Mouse (Mus musculus) kidney, embryonic 15.5 days (tissue): ENCODE measurements around the gene Slc35b1. TPM values are rescaled to one million over a fixed set of nuclear protein-coding genes. Genes with fewer than 3 reads are reported as not detected.
"Not testable (repeated sequence)": the region's sequence is repeated elsewhere in the genome, so short reads cannot be mapped to it uniquely, and the experiment has no call there.

Experiments used
- ATAC-seq: fragments of 200-750 bp; cut with Nextera tagmentation; replicated peaks from 2 replicates; pipeline ENCODE4 v1.8.0; 2017; ENCODE audit warnings: moderate TSS enrichment; ENCODE audit not compliant: low FRiP score
- H3K27ac ChIP-seq: fragments of 300-500 bp; sonication (generic); 2 replicates; pipeline ENCODE4 v1.5.1; 2015; ENCODE audit warnings: mild to moderate bottlenecking, inconsistent platforms
- H3K27me3 ChIP-seq: fragments of 300-500 bp; sonication (generic); 2 replicates; pipeline ENCODE4 v1.6.1; 2015; ENCODE audit warnings: inconsistent platforms
- H3K36me3 ChIP-seq: fragments of 300-500 bp; sonication (generic); 2 replicates; pipeline ENCODE4 v1.6.1; 2015; ENCODE audit warnings: inconsistent platforms
- H3K4me1 ChIP-seq: fragments of 300-500 bp; sonication (generic); 2 replicates; pipeline ENCODE4 v1.6.1; 2015; ENCODE audit warnings: inconsistent platforms
- H3K4me2 ChIP-seq: fragments of 300-500 bp; sonication (generic); 2 replicates; pipeline ENCODE4 v1.6.1; 2015; ENCODE audit warnings: moderate library complexity, mild to moderate bottlenecking, inconsistent platforms
- H3K4me3 ChIP-seq: fragments of 300-500 bp; sonication (generic); replicated peaks from 2 replicates; pipeline ENCODE4 v1.5.1; 2015; ENCODE audit warnings: mild to moderate bottlenecking, inconsistent platforms
- H3K9ac ChIP-seq: fragments of 300-500 bp; sonication (generic); 2 replicates; pipeline ENCODE4 v1.6.1; 2015; ENCODE audit warnings: mild to moderate bottlenecking, inconsistent platforms
- H3K9me3 ChIP-seq: fragments of 300-500 bp; sonication (generic); replicated peaks from 2 replicates; pipeline ENCODE4 v1.6.1; 2016; ENCODE audit warnings: inconsistent platforms
- WGBS: fragments of 180-500 bp; shearing (Covaris S2); methylation state at CpG from one replicate; pipeline ENCODE4 v1.1.7; 2015; ENCODE audit warnings: mixed read lengths; 5-methylcytosine and 5-hydroxymethylcytosine counted together
- polyA plus RNA-seq: library from polyadenylated mRNA; unstranded; fragments of >200 nt; fragmentation: Nextera tagmentation; extraction: Ambion mirVana; gene quantifications from 2 replicates; pipeline ENCODE4 v1.2.1, GENCODE M21; 2015

Gene Slc35b1
- polyA plus RNA-seq, 1 experiment from 2014 or later, result 92.8 TPM

DNA sequence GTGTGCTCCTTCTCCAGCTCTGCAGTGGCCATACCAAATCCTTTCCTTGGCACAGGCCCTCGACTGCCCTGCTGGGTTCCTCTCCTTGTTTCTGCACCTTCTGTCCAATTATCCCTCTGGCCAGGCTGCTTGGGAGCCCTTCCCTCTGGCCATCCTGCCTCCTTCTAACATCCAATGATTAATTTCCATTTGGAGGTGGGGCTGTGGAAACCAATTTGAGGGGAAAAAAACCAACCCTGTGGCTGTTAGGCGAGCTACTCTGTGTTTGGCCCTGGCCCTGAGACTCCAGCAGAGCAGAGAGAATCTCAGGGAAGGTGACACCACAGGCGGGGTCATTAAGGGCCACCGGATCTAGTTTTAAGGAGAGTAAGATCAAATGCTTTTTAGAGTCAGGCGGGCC lies 17.7 kb downstream of the Slc35b1 start:
- peaks cover 7% of the 10 kb centered on the region; the same call in 1 of the 2 replicates for H3K27me3 ChIP-seq
- no peak overlapping the region for H3K4me2 ChIP-seq
- no peaks in the 10 kb centered on the region for H3K36me3 ChIP-seq
- no peak overlapping the region for H3K4me3 ChIP-seq
- 6% methylated on average over 5 of the region's 5 CpGs for WGBS
- 0 out of 2 replicates have a peak overlapping the region, but pooled peaks have one; percentile 24 for H3K27ac ChIP-seq
- H3K9me3 ChIP-seq, result no peaks in the 10 kb centered on the region
- ATAC-seq, result no peak; the same call in 1 of the 2 replicates
- H3K4me1 ChIP-seq, result peaks cover 22% of the 10 kb centered on the region
- no peak overlapping the region for H3K9ac ChIP-seq

DNA sequence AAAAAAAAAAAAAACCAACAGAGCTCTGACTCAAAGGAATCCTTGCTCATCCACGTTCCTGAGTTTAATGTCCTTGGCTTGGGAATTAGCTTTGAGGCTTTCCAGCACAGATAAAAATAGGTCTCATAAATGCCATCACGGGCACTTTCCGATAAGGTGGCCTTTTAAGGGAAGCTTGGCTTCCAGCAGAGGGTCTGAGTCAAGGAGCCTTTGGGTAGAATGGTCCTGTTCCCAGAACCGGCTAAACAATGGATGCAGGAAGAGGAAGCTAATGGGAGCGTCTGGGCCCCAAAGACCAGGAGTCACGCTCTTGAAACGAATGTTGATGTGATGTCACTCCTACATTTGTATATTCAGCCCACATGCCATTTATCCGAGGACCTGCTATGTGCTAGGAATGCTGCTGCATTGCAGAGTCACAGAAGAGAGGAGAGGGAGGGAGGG lies 18.2 kb downstream of the Slc35b1 start:
- peak overlapping the region; percentile 63 for H3K27ac ChIP-seq
- WGBS, result 7% methylated on average over 8 of the region's 8 CpGs
- no peaks in the 10 kb centered on the region for H3K36me3 ChIP-seq
- no peak for ATAC-seq
- 0 out of 2 replicates have a peak overlapping the region, but pooled peaks have one; percentile 6 for H3K4me2 ChIP-seq
- peaks cover 7% of the 10 kb centered on the region; the same call in 1 of the 2 replicates for H3K27me3 ChIP-seq
- H3K9ac ChIP-seq, result no peak overlapping the region
- peaks cover 22% of the 10 kb centered on the region for H3K4me1 ChIP-seq
- H3K9me3 ChIP-seq, result no peaks in the 10 kb centered on the region
- H3K4me3 ChIP-seq, result no peak overlapping the region

DNA sequence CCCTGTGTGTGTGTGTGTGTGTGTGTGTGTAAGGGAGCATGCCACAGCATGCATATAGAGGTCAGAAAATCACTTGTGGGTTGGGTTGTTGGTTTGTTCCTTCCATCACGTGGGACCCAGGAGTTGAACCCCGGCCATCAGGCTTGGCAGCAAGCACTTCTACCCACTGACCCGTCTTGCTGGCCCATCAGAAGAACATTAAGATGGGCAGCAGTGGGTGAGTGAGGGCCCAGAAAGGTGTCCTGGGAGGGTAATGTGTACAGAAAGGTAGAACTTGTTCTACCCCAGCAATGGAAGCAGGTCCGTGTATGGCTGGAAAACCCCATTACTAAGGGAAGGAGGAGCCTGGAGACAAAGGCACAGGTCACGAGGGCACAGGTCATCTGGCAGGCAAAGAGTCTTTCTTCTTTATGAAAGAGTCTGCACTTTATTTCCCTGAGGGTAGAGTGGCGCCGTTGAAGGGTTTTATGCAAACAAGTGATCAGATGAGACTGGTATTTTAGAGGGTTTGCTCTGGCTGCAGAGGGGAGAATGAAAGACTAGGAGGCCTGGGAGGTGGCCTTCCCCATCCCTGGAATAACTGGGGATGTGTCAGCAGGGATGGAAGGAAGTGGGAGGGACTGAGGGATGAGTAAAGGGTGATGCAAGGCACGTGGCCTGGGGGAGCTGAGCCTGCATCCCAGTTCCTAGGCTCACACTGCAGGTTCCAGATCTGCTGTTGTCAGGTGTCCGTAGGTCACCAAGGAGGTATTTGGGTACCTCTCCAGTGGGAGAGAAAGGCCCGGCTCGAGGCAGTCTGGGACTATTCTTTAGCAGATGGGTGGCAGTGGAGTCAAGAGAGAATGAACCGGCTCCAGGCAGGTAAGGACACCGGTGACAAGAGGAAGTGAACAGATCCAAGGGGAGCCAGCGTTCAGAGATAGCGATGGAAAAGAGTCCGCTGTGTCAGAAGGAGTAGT lies 19.2 kb downstream of the Slc35b1 start:
- Histone ChIP-seq H3K9me3 (no peaks in the 10 kb centered on the region), H3K27ac (no peak overlapping the region)
- WGBS, result 78% methylated on average over 16 of the region's 16 CpGs

DNA sequence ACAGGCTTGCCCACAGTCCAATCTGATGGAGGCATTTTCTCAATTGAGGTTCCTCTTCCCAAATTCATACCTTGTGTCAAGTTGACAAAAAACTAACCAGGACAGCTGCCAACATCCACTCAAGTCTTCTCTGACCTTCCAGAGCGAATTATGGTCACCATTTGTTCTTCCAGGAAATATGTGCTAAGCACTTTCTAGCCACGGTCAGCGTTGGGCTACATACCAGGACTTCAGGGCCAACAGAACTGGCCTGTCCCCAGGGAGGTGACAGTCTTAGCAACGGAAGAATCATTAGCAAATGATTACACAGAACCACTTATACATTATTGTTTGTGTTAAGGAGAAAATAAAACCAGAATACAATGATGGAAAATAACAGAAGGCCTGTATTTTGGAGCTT lies 21.3 kb downstream of the Slc35b1 start:
- no peak overlapping the region for H3K27ac ChIP-seq
- H3K4me1 ChIP-seq, result peaks cover 19% of the 10 kb centered on the region
- ATAC-seq, result no peak
- H3K9me3 ChIP-seq, result no peaks in the 10 kb centered on the region
- no peaks in the 10 kb centered on the region for H3K27me3 ChIP-seq
- no peak overlapping the region for H3K4me2 ChIP-seq
- no peak overlapping the region for H3K4me3 ChIP-seq
- H3K36me3 ChIP-seq, result no peaks in the 10 kb centered on the region
- no peak overlapping the region for H3K9ac ChIP-seq
- WGBS, result 59% methylated on average over 4 of the region's 4 CpGs

More for the DNA sequence above, 19.2 kb downstream of the Slc35b1 start:
- ATAC-seq, result no peak
- no peaks in the 10 kb centered on the region for H3K36me3 ChIP-seq
- no peak overlapping the region for H3K9ac ChIP-seq
- no peak overlapping the region for H3K4me3 ChIP-seq
- H3K4me1 ChIP-seq, result peaks cover 19% of the 10 kb centered on the region
- H3K4me2 ChIP-seq, result no peak overlapping the region
- H3K27me3 ChIP-seq, result peaks cover 7% of the 10 kb centered on the region; the same call in 1 of the 2 replicates

DNA sequence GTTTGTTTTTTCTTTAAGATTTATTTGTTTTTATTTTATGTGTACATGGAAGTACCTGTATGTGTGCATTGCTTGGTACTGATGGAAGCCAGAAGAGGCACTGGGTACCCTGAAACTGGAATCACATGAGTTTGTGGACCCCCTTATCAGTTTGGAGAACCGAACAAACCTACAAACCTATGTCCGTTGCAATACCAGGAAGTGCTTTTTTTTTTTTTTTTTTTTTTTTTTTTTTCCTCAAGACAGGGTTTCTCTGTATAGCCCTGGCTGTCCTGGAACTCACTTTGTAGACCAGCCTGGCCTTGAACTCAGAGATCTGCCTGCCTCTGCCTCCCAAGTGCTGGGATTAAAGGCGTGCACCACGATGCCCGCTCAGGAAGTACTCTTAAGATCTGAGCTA lies 21.9 kb downstream of the Slc35b1 start:
- ATAC-seq, H3K9ac ChIP-seq, H3K4me2 ChIP-seq, H3K9me3 ChIP-seq, H3K27me3 ChIP-seq, H3K4me3 ChIP-seq, H3K27ac ChIP-seq, H3K36me3 ChIP-seq: not testable (repeated sequence)
- WGBS, result 83% methylated on average over 5 of the region's 5 CpGs
- H3K4me1 ChIP-seq, result peaks cover 19% of the 10 kb centered on the region

DNA sequence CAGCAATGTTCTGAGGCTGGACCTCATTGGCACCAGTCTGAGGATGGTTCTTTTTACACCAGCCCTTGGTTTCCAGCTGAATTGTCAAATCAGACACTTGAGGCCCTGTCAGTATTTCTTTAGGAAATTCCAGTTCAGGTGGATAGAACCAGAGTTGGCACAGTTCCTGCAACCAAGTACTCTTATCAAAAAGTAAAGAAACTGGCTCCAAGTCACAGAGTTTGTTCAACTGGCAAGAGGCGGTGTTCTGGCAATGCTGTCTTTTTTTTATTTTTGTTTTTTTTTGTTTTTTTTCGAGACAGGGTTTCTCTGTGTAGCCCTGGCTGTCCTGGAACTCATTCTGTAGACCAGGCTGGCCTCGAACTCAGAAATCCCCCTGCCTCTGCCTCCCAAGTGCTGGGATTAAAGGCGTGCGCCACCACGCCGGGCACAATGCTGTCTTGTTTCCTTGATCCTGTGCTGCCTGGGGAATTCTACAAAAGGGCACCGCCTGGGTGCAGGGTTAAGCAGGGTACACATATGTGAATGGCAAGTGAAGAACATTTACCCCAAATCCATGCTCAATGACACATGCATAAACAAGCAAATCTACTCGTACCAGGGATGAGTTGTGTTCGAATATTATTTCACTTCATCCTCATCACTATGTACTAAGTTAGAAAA lies 25.1 kb downstream of the Slc35b1 start:
- Histone ChIP-seq H3K27ac (no peak overlapping the region), H3K36me3 (no peaks in the 10 kb centered on the region), H3K4me2 (no peak overlapping the region), H3K4me1 (0 out of 2 replicates have a peak, but pooled peaks cover 3% of the 10 kb centered on the region), H3K9me3 (0 out of 2 replicates have a peak, but pooled peaks cover 4% of the 10 kb centered on the region), H3K4me3 (no peak overlapping the region), H3K9ac (no peak overlapping the region), H3K27me3 (no peaks in the 10 kb centered on the region)
- no peak for ATAC-seq
- 92% methylated on average over 10 of the region's 10 CpGs for whole genome bisulfite sequencing

DNA sequence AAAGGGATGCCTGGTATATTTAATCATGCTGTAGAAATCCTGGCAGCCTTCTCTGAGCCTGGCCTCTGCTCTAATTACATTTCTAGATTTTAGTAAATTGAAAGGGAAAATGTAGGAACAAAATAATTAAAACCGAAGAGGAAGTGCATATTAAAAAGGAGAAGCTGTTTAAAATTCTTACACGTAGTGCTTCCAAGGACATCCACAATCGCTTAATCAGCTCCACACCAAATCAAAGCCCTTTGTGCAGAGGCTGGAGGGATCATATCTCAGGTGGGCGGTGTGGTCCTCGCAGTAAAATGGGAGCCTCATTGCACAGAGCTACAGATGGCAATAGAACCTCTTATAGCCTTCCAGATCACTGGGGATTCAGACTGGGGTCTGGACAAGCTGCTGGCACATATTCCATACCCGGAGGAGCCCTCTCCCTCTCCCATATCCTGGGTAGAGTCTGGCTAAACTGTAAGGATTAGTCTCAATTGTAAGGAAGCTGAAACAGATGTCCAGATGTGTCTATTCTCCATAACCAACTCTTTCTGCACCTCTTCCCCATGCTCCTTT lies 27.0 kb downstream of the Slc35b1 start:
- ATAC-seq, result no peak
- no peak overlapping the region for H3K27ac ChIP-seq
- H3K4me3 ChIP-seq, result no peak overlapping the region
- no peaks in the 10 kb centered on the region for H3K36me3 ChIP-seq
- WGBS, result 63% methylated on average over 6 of the region's 6 CpGs
- H3K4me2 ChIP-seq, result no peak overlapping the region
- H3K4me1 ChIP-seq, result peaks cover 13% of the 10 kb centered on the region
- no peaks in the 10 kb centered on the region for H3K27me3 ChIP-seq
- H3K9ac ChIP-seq, result no peak overlapping the region
- H3K9me3 ChIP-seq, result 0 out of 2 replicates have a peak, but pooled peaks cover 4% of the 10 kb centered on the region

DNA sequence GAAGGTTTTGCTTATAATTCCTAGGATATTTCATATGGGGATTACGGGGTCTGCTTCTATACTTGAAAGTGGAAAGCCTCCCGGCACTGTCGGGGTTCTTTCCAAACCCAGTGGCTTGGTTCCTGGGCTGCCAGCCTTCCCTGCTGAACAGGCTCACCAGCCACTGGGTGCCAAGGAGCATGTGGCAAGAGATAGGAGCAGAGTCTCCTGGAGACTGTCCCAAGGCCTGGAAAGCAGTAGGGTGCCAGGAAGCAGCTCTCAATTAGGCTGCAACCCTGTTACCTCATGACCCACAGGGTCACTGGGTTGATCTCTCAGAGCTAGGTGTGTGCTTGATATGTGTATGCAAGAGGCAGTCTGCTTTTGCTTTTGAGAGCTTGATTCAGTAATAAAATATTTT lies 28.1 kb downstream of the Slc35b1 start:
- WGBS, result 89% methylated on average over 3 of the region's 3 CpGs
- peaks cover 13% of the 10 kb centered on the region for H3K4me1 ChIP-seq
- H3K9me3 ChIP-seq, result 0 out of 2 replicates have a peak, but pooled peaks cover 4% of the 10 kb centered on the region
- no peaks in the 10 kb centered on the region for H3K36me3 ChIP-seq
- no peak overlapping the region for H3K9ac ChIP-seq
- ATAC-seq, result no peak
- H3K4me3 ChIP-seq, result no peak overlapping the region
- H3K27ac ChIP-seq, result no peak overlapping the region
- no peak overlapping the region for H3K4me2 ChIP-seq
- H3K27me3 ChIP-seq, result no peaks in the 10 kb centered on the region

DNA sequence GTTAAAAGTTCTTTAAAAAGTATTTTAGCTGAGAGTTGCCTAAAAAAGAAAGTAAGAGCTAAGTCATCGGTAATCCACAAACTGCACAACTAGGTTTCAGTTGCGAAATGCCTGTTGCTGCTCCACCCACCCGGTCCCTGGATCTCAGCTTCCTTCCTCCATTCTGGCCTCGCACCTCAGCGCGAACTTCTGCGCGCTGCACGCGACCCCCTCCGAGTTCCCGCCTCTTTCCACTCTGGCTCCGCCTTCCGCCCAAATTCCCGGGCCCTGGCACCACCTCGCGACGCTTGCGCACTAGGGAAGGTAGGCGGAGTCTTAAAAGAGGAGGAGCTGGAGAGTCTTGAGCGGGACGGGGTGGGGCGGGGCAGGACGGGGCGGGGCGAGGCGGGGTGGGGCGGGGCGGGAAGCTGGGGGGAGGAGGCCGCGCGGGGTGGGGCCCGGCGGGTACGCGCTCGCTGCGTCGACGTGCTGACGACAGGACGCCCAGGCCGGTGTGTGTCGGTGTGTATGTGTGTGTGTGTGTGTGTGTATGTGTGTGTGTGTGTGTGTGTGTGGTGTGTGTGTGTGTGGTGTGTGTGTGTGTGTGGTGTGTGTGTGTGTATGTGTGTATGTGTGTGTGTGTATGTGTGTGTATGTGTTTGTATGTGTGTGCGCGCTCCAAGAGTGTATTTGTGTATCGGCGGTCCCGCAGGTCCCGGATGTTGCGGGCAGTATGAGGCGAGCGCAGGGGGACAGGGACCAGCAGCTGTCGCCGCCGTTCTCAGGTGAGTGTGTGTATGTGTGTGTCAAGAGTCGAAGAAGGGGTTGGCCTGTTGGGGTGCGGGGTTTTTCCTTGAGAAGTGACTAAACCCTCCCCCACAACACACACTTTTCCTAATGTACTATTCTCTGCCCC lies 29.4 kb downstream of the Slc35b1 start, which contains the start of gene Spop:
Spop (plus strand) TSS at position 440 of the 895 bp plus-strand sequence.
- Histone ChIP-seq H3K27me3 (no peaks in the 10 kb centered on the region), H3K9ac (peak within 1 kb of the TSS; percentile 60), H3K9me3 (0 out of 2 replicates have a peak, but pooled peaks cover 4% of the 10 kb centered on the region), H3K4me3 (peak within 1 kb of the TSS; percentile 69), H3K4me2 (peak within 1 kb of the TSS; percentile 80), H3K4me1 (peaks cover 13% of the 10 kb centered on the region), H3K27ac (peak within 1 kb of the TSS; percentile 96), H3K36me3 (peaks cover 2% of the 10 kb centered on the region; the same call in 1 of the 2 replicates)
- peak; percentile 88 for ATAC-seq
- WGBS, result 3% methylated on average over 53 of the region's 58 CpGs

DNA sequence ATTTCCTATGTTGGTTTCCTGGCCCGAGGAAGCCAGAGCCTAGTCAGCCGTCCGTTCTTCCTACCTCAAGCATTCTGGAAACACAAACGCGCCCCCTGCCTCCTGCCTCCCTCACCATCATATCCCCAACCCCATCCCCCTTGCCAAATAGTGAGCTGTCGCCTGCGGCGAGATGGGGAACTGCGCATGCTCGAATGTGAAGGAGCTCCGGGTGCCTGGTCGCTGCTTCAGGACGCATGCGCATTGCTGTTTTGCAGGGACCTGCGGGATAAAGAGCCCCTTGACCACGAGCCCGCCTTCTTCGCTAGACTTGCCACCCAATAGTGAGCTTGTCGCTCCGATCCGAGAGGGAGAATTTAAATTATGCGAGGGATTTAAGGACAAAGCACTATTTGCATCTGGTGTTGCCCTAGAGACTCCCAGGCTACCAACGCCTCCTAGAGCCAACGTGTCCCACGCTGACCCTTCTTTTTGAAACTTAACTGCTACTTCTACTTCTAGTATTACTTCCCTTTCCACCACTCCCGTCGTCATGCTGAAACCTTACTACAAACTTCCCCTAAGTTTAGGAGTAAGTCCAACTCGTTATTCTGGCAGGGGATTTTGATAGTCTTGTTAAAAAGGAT lies 30.2 kb downstream of the Slc35b1 start:
- Histone ChIP-seq H3K4me2 (peak overlapping the region; percentile 80), H3K27me3 (no peaks in the 10 kb centered on the region), H3K4me1 (peaks cover 13% of the 10 kb centered on the region), H3K4me3 (peak overlapping the region; percentile 69), H3K9ac (peak overlapping the region; percentile 60), H3K36me3 (peaks cover 2% of the 10 kb centered on the region; the same call in 1 of the 2 replicates), H3K27ac (peak overlapping the region; percentile 96), H3K9me3 (0 out of 2 replicates have a peak, but pooled peaks cover 4% of the 10 kb centered on the region)
- peak; percentile 94 for ATAC-seq
- WGBS, result under 1% methylated on average over 28 of the region's 28 CpGs
